Mouse (Mus musculus): ENCODE data around the gene E2f2.
A peak's percentile ranks its signal among the peaks of the same experiment; 100 is the strongest.

E2f2 gene

GRCm38 (mm10) chr4:136172011-136172541, at the start of gene E2f2:
Gene E2f2 (plus strand): TSS chr4:136172394.
- DNase-seq (ENCODE audit: low spot score in 2 of 2) = peak; percentile 51 to 52

DNA sequence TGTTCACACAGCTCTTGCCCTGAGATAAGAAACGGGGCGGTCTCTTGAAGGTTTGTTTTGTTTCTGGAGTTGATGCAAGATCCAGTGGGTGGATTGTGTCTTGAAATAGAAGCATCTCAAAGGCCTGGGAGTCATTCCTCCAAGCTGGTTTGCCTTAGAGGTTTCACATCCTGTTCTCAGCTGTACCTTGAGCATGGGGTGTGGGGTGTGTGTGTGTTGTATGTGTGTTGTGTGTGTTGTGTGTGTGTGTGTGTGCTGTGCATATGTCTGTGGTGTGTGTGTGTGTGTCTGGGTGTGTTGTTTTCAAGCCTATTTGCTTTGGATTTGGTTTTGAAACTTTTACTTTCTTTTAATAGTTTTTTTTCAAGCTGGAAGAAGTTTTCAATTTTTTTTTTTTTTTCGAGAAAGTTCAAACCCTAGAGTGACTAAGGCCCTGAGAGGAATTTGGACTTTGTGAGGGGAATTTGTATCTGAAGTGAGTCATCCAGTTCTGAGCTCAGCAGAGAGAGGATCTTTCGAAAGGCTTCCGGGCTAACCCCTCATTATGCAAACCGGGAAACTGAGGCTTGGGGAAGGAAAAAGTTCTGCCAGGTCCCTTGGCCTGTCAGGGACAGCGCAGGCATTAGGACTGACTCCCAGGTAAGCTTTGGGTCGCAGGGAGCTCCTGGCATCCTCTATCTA, 48.9 kb upstream of the E2f2 start:
- peak in 1 of 2 experiments; percentile 32 for DNase-seq (ENCODE audit: low spot score in 2 of 2)

DNA sequence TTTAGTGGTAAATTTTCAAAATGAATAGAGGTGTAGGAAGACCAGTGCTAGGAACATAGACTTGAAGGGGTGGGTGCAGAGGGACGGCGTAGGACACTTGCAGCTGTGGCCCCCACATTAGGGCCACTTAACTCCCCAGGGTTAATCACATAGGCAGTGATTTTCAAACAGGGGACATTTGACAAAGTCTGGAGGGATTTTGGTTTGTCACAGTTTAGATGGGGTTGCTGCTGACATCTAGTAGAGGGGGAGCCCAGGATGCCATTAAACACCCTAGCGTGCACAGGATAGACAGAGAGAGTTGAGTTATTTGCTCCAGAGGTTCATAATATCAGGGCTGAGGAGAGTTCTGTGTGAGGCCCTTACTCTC, 48.4 kb upstream of the E2f2 start:
- no peak for DNase-seq (ENCODE audit: low spot score in 2 of 2)

GRCm38 (mm10) chr4:136124581-136124980, 47.6 kb upstream of the E2f2 start:
- DNase-seq (ENCODE audit: low spot score in 2 of 2) = no peak

GRCm38 (mm10) chr4:136125458-136125857, 46.7 kb upstream of the E2f2 start:
- DNase-seq (ENCODE audit: low spot score in 2 of 2) = no peak

GRCm38 (mm10) chr4:136126019-136126418, 46.2 kb upstream of the E2f2 start:
- DNase-seq (ENCODE audit: low spot score in 2 of 2) = no peak

DNA sequence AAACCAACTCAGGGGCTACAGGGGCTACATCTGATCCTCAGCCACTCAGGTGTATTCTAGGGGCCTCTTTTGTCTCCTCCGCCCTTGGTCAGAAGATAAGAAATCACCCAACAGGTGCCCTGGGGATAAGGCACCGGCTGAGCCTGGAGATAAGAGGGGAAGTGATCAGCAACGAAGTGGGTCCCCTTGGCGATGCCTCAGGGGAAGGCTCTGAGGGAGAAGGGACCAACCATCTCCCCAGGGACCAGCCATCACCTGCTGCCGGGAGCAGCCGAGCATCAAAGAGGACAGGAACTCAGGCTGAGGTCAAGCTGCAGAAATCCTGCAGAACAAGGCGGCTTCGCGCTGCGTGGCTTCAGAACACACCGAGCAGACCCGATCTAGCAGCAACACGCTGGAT, 44.5 kb upstream of the E2f2 start:
- DNase-seq (ENCODE audit: low spot score in 2 of 2) = no peak

- DNase-seq (ENCODE audit: low spot score in 2 of 2) = no peak
Measured at GRCm38 (mm10) chr4:136129842-136130241, 42.4 kb upstream of the E2f2 start.

DNA sequence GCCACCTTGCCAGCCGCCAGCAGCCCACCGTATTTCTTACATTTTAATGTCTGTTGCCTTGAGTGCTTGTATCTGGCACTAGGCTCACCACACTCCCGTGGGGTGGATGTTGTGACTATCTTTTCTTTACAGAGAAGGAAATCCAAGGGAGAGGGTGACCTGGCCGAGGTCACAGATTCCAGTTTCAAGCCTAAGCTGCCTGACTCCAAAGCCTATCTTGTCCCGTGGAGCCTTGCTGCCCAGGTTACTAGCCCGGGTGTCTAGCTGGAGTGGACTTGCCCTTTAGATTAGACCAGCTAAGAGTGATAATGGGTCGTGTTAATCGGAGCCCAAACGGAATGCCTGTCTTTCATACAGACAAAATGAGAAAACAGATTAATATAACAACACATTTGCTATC, 38.4 kb upstream of the E2f2 start:
- no peak for DNase-seq (ENCODE audit: low spot score in 2 of 2)

- DNase-seq (ENCODE audit: low spot score in 2 of 2) = no peak
Measured at GRCm38 (mm10) chr4:136134418-136134977, 37.7 kb upstream of the E2f2 start.

- peak in 1 of 2 experiments; percentile 22 for DNase-seq (ENCODE audit: low spot score in 2 of 2)
Measured at GRCm38 (mm10) chr4:136134978-136135873, 37.0 kb upstream of the E2f2 start.

- DNase-seq (ENCODE audit: low spot score in 2 of 2) = no peak
Measured at GRCm38 (mm10) chr4:136135874-136136728, 36.1 kb upstream of the E2f2 start.

DNA sequence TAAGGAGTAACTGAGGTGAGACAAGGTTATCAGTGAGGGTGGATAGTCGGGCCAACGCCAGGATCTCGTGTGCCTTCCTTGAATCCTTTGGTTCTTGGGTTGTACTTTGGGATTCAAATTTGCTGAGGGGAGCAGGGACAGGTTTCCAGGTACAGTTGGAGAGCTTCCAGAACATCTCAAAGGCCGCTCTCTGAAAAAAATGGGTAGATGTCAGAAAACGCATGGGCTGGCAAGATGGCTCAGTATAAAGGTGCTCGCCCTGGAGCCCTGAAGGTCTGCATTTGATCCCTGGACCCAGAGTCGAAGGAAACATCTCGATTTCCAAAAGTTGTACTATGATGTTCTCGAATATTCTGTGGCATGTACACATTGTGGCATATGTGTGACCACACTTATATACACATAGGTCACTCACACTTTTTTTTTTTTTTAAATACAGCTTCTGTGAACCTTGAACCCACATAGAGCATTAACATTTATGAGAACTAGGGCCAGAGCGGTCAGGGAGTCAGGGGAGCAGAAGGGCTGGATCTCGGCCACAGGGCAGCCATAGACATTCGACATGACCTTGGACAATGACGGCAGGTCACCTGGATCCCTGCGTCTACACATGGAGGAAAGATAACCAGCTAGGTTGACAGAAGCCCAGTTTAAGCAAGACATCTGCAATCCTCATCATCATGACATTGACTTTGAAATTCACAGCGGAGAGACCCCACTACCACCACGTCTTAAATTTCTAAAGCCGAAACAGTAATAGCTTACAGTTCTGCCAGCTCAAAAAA, 32.7 kb upstream of the E2f2 start:
- no peak for DNase-seq (ENCODE audit: low spot score in 2 of 2)

- peak; percentile 65 to 71 for DNase-seq (ENCODE audit: low spot score in 2 of 2)
Measured at GRCm38 (mm10) chr4:136140327-136141250, 31.6 kb upstream of the E2f2 start.

DNA sequence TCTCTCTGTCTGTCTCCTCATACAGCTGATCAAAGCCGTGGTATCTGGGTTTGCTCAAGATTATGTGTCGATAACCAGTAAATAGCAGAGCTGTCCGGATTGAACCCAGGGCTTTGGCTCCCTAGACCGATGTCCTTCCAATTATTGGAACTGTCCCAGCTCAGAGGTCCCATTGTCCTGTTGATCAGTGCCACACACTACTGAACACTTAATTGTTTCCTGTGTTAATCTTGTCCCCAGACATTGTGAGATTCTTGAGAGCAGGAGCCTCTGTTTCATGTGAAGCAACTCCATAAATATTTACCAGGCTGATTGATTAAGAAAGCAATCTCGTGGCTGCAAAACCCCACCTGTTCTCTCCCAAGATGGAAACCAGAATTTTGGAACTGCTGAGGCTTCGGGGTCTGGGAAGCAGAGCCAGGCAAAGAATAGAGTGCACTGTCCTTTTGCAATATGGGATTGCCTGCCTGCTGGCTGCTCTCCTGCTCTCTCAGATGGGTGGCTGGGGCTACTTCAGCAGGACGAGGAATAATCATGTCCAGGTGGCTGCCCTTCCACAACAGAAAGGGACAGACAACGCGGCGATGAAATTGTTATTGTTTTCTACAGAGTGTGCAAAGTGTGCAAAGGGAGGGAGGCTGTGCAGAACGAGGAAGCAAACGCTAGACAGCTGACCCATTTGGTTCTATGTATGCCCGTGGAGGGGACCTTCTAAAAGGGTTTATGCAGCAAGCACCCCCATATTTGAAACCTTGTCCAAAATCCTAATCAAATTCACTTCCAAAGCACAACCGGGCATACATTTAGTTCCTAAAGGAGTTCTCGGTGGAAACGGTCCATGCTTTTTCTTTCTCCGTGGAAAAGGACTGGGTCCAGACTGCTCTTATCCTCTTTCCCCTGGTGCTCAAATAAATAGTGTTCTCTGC, 29.7 kb upstream of the E2f2 start:
- no peak for DNase-seq (ENCODE audit: low spot score in 2 of 2)

DNA sequence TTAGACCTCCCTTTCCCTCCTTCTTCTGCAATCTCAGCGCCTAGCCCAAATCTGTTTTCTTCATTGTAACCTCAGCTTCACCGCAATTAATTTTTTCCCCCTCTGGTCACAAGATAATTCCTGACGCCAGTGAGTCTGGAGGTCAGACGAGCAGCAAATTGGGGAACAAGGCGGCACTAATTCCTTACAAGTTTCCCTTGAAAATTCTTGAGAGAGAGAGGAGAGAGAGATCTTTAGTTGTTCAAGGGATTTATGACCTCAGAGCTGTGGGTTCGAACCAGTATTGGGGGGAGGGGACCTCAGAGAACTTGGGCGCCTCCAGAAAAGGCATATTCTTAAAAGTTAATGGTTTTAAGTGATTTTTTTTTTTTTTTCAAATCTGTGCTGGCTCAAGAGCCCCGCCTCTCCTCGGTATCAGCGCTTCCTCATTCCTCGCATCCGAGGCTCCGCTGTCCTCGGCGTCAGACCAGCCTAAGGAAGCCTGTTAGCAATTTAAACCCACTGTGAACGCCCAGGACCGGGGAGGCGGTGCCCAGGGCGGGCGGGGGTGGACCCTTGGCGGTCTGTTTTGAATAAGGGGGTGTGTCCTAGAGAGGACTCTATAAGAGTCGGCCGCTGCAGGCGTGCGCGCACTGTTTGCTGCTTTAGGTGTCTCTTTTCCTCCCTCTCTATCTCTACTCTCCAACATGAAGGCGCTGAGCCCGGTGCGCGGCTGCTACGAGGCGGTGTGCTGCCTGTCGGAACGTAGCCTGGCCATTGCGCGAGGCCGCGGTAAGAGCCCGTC, 28.8 kb upstream of the E2f2 start, which contains the start of gene Id3:
Gene Id3 (plus strand): TSS at position 305 of the 784 bp plus-strand sequence.
- DNase-seq (ENCODE audit: low spot score in 2 of 2) = peak; percentile 65 to 79

- no peak for DNase-seq (ENCODE audit: low spot score in 2 of 2)
Measured at GRCm38 (mm10) chr4:136144126-136144926, 27.9 kb upstream of the E2f2 start.

All from right cerebral cortex, adult 2 months (tissue).